Mouse (Mus musculus) liver, postnatal 0 days (tissue): ENCODE data around the gene Fscn2.

Experiments used
- CTCF ChIP-seq: sonication (generic); IDR thresholded peaks from 2 replicates; pipeline ENCODE4 v1.5.1; 2016; ENCODE audit warnings: antibody characterized with exemption, low read depth
- EP300 ChIP-seq: IDR thresholded peaks from 2 replicates; pipeline ENCODE4 v1.6.1; 2016; ENCODE audit warnings: antibody characterized with exemption, low read depth, mild to moderate bottlenecking

DNA sequence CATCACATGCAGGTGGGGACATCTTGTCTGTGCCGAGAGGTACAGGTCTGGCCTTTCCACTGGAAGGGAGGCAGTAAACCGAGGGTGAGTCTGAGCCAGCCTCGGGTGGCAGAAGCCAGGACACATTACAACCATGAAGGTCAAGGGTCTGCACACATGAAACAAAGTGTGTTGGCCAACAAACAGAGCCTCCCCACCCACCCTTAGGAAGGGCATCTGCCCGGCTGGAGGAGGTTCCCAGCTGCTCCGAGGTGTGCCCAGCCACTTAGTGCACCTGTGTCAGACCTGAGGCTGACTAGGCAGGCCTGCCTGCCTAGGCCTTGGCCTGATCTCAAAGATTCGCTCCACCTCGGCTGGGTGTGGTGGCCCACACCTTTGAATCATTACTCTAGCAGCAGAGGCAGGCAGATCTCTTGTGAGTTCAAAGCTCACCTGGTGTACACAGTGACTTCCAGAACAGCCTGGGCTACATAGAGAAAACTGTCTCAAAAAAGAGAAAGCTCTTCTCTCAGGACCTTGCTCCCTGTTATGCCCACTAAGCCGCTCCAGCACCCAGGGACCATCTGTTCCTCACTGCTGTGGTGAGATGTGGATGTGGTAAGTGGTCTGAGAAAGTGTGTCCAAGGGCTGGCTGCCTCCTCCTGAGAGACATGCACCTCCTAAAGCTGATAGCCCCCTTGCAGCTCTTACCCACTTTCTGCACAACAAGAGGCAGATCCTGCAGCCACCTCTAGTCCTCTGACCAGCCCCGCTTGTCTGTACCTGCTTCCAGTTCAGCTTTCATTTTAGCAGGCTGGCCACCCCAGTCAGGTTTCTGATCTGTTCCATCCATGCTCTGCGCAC lies 9.9 kb upstream of the Fscn2 start:
- TF ChIP-seq CTCF = no peak
- TF ChIP-seq EP300 = no peak
